Mouse (Mus musculus): ENCODE results near the gene Vmn1r115. TPM values are rescaled to one million over a fixed set of nuclear protein-coding genes. Genes with fewer than 3 reads are reported as not detected.
"Not testable (repeated sequence)": the region's sequence is repeated elsewhere in the genome, so short reads cannot be mapped to it uniquely, and the experiment has no call there.

The Vmn1r115 gene
- polyA plus RNA-seq (2015; fragmentation: Nextera tagmentation; extraction: Ambion mirVana): not detected in 2 replicates

GRCm38 (mm10) chr7:20844885-20845284 lies at the start of gene Vmn1r115:
TSS of gene Vmn1r115 (minus strand) at chr7:20844985.
- ATAC-seq (ENCODE audit: insufficient number of reproducible peaks, low FRiP score, low TSS enrichment, low read depth); H3K36me3 ChIP-seq; H3K9ac ChIP-seq; H3K4me2 ChIP-seq (replicated peaks); H3K27ac ChIP-seq (replicated peaks); H3K4me3 ChIP-seq (replicated peaks); H3K9me3 ChIP-seq (replicated peaks); H3K4me1 ChIP-seq; H3K27me3 ChIP-seq: not testable (repeated sequence)
- 100% methylated on average over 1 of the region's 3 CpGs for WGBS

- H3K27ac ChIP-seq (replicated peaks); H3K9me3 ChIP-seq (replicated peaks); H3K9ac ChIP-seq; H3K4me1 ChIP-seq; H3K4me3 ChIP-seq (replicated peaks); ATAC-seq (ENCODE audit: insufficient number of reproducible peaks, low FRiP score, low TSS enrichment, low read depth); H3K4me2 ChIP-seq (replicated peaks); H3K36me3 ChIP-seq; H3K27me3 ChIP-seq: not testable (repeated sequence)
- WGBS: no CpG with 5 or more reads among the region's 2 CpGs
Measured at GRCm38 (mm10) chr7:20884021-20884420, 39.2 kb upstream of the Vmn1r115 start, which contains the start of gene Vmn1r117. TSS of gene Vmn1r117 (minus strand) at chr7:20884121.

GRCm38 (mm10) chr7:20871956-20872355 lies 27.2 kb upstream of the Vmn1r115 start, which contains the start of gene Vmn1r116:
TSS of gene Vmn1r116 (plus strand) at chr7:20872256.
- H3K4me1 ChIP-seq; H3K4me3 ChIP-seq (replicated peaks); H3K9me3 ChIP-seq (replicated peaks); H3K4me2 ChIP-seq (replicated peaks); ATAC-seq (ENCODE audit: insufficient number of reproducible peaks, low FRiP score, low TSS enrichment, low read depth); H3K27ac ChIP-seq (replicated peaks); H3K36me3 ChIP-seq; H3K27me3 ChIP-seq; H3K9ac ChIP-seq: not testable (repeated sequence)
- WGBS: 55% methylated on average over 3 of the region's 3 CpGs

DNA sequence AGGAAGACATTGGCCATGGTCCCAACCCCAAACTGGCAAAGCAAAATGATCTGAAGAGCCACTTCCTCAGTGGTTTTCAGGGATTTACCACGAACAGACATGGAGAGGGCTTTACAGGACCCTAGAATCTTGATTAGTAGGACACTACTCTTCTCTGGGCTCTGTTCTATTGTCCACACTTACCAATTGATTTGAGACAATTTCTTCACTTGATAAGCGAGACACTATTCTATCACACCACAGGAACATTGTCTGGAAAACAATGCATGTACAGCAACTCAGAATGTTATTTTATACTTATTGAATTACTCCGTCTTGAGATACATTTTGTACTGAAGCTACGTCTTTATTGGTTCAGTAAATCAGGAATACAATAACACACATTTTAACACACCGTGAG lies 32.7 kb downstream of the Vmn1r115 start, which contains the start of gene Vmn1r114:
TSS of gene Vmn1r114 (minus strand) at position 101 of the 400 bp plus-strand sequence.
- H3K27me3 ChIP-seq; H3K4me3 ChIP-seq (replicated peaks); H3K4me2 ChIP-seq (replicated peaks); H3K9me3 ChIP-seq (replicated peaks); ATAC-seq (ENCODE audit: insufficient number of reproducible peaks, low FRiP score, low TSS enrichment, low read depth); H3K9ac ChIP-seq; H3K27ac ChIP-seq (replicated peaks); H3K36me3 ChIP-seq; H3K4me1 ChIP-seq: not testable (repeated sequence)
- no CpG with 5 or more reads among the region's 5 CpGs for WGBS

Other genes with a start within 250 kb of the Vmn1r115 start
- not detected in 2 replicates for gene Gm4513, start 246.0 kb downstream of the Vmn1r115 start, polyA plus RNA-seq (2015; fragmentation: Nextera tagmentation; extraction: Ambion mirVana)
- not detected in 2 replicates for gene Vmn1r107, start 176.1 kb downstream of the Vmn1r115 start, polyA plus RNA-seq (2015; fragmentation: Nextera tagmentation; extraction: Ambion mirVana)
- gene Vmn1r111, start 141.8 kb downstream of the Vmn1r115 start, polyA plus RNA-seq (2015; fragmentation: Nextera tagmentation; extraction: Ambion mirVana): not detected in 2 replicates
- not detected in 2 replicates for gene Gm10668, start 114.4 kb downstream of the Vmn1r115 start, polyA plus RNA-seq (2015; fragmentation: Nextera tagmentation; extraction: Ambion mirVana)
- gene Vmn1r112, start 73.8 kb downstream of the Vmn1r115 start, polyA plus RNA-seq (2015; fragmentation: Nextera tagmentation; extraction: Ambion mirVana): not detected in 2 replicates
- gene Vmn1r113, start 57.7 kb downstream of the Vmn1r115 start, polyA plus RNA-seq (2015; fragmentation: Nextera tagmentation; extraction: Ambion mirVana): not detected in 2 replicates
- gene Vmn1r114, start 32.8 kb downstream of the Vmn1r115 start, polyA plus RNA-seq (2015; fragmentation: Nextera tagmentation; extraction: Ambion mirVana): not detected in 2 replicates
- not detected in 2 replicates for gene Vmn1r116, start 27.3 kb upstream of the Vmn1r115 start, polyA plus RNA-seq (2015; fragmentation: Nextera tagmentation; extraction: Ambion mirVana)
- gene Vmn1r117, start 39.1 kb upstream of the Vmn1r115 start, polyA plus RNA-seq (2015; fragmentation: Nextera tagmentation; extraction: Ambion mirVana): not detected in 2 replicates
- not detected in 2 replicates for gene Vmn1r118, start 67.4 kb upstream of the Vmn1r115 start, polyA plus RNA-seq (2015; fragmentation: Nextera tagmentation; extraction: Ambion mirVana)
- gene Vmn1r119, start 167.5 kb upstream of the Vmn1r115 start, polyA plus RNA-seq (2015; fragmentation: Nextera tagmentation; extraction: Ambion mirVana): not detected in 2 replicates
- gene Vmn1r120, start 208.8 kb upstream of the Vmn1r115 start, polyA plus RNA-seq (2015; fragmentation: Nextera tagmentation; extraction: Ambion mirVana): not detected in 2 replicates

Data from embryonic facial prominence, embryonic 15.5 days (tissue).